Mouse (Mus musculus): Measurements from ENCODE around the gene Rbm17.

DNA sequence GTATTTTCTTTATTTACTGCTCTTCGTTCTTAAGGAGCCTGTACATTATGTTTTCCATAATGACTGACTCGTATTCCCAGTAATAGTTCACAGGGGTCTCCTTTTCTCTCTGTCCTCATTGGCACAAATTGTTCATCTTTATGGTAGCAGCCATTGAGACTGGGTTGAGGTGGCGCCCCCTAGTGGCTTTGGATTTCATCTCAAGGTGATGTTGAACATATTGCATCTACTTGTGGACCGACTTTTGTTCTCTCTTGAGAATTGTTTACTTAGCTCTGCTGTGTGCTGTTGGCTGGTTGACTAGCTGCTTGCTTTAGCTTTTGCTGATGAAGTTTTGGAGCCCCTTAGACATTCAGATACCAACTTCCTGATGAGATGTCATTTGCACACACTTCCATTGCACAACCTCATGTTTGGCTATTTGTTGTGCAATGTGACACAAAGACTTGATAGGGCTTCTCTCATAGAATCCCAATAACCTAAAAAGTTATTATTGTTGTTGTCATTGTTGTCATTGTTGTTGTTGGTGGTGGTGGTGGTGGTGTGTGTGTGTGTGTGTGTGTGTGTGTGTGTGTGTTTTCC is 36.1 kb downstream of the Rbm17 start:
- TF ChIP-seq CTCF (IDR thresholded peaks at IDR 0.05; ENCODE audit: control insufficient read depth, insufficient read depth, insufficient replicate concordance, low read depth, low read length) = 0 out of 2 replicates have a peak, but pooled peaks have one; percentile 24
- no peak for TF ChIP-seq POLR2A (IDR thresholded peaks at IDR 0.05; ENCODE audit: control insufficient read depth, low read depth, low read length)

Measured in testis, adult 2 months (tissue).